Mouse (Mus musculus) heart, adult 9 months (tissue): Measurements from ENCODE around the gene Hsd17b11.
"Not testable (repeated sequence)": the region's sequence is repeated elsewhere in the genome, so short reads cannot be mapped to it uniquely, and the experiment has no call there.

Source experiments
- DNase-seq, 2 experiments: peaks; one replicate each; pipeline ENCODE4 v3.0.0; 2022; ENCODE audit warnings: low spot score in 2 of 2

Hsd17b11 gene

DNA sequence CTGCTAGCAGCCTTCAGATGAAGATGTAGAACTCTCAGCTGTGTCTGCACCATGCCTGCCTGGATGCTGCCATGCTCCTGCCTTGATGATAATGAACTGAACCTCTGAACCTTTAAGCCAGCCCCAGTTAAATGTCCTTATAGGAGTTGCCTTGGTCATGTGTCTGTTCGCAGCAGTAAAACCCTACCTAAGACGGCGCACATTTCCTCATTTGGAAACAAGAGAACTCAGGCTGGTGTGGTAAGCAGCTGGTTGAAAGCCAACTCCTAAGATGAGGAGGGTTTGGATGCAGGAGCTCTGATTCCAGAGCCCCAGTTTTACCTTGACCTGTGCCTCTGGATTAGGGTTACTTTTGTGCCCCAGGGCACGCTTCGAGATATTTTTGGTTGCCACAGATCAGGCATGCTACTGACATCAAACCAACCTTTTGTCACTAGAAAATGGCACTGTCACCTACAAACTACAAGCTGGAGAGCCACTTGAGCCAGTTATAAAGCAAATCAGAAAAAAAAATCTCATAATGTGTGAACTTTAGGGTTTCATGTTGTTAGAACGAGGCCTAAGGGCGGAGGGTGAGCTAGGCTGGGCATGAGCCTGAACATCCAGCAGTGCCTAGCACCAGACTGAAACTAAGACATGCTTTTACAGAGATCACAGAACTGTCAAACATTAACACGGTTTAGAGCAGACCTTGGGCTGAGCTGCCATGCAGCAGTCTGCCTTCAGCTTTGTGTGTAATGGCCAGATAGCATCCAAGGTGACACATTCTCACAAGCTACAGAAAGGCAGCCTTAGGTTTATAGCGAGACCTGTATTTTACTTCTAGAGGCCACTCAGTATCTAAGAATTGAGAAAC is 40.8 kb downstream of the Hsd17b11 start:
- DNase-seq = no peak

- DNase-seq = no peak
Observed at GRCm38 (mm10) chr5:103977907-103978570, 43.7 kb downstream of the Hsd17b11 start.

DNA sequence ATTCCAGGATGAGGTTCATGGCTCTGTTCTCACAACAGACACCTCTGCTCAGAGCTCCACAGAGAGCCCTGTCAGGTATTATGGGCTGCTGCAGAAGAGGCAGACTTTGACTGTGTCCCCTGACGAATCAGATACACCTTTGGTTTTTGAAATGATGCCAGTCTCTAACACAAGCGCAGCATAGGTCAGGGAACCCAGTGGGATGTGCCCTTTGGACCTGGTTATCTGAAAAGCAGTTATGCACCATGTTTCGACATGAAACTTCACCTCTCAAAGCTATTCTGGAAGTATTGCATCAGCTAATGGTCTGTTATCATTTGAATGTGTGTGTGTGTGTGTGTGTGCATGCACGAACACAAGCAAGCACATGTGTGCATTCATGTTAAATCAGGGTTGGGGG is 44.4 kb downstream of the Hsd17b11 start, which contains the start of gene Hsd17b13:
TSS of gene Hsd17b13 (minus strand) at position 114 of the 400 bp plus-strand sequence.
- no peak for DNase-seq

- no peak for DNase-seq
Observed at GRCm38 (mm10) chr5:103975736-103976135, 46.0 kb downstream of the Hsd17b11 start.

GRCm38 (mm10) chr5:103972801-103973200 is 48.9 kb downstream of the Hsd17b11 start:
- no peak for DNase-seq

- DNase-seq = no peak
Observed at GRCm38 (mm10) chr5:103972379-103972778, 49.3 kb downstream of the Hsd17b11 start.

GRCm38 (mm10) chr5:103971051-103971450 is 50.7 kb downstream of the Hsd17b11 start:
- DNase-seq = no peak

- no peak for DNase-seq
Observed at GRCm38 (mm10) chr5:103962935-103963429, 58.7 kb downstream of the Hsd17b11 start.

- no peak for DNase-seq
Observed at GRCm38 (mm10) chr5:103954638-103955037, 67.1 kb downstream of the Hsd17b11 start.

GRCm38 (mm10) chr5:103953135-103954083 is 68.3 kb downstream of the Hsd17b11 start:
- no peak for DNase-seq

- not testable (repeated sequence) for DNase-seq
Observed at GRCm38 (mm10) chr5:103950138-103950537, 71.6 kb downstream of the Hsd17b11 start.

DNA sequence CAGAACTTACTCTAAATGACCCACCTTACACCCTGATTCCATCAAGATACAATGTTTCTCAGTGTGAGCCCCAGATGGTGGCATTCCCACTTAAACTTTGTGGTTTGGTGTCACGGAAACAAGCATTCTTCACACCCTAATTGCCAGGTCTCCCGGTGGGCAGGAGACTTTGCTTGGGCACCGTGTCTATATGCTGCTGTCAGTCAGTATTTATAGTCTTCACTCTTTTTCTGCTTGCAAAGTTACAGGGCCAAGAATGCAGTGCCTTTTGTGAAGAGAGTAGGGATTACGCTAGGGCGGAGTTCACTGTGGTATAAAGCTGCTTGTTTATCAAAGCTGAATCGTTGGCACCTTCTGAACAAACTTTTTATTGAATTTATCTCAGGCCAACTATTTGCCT is 78.5 kb downstream of the Hsd17b11 start:
- no peak for DNase-seq

- DNase-seq = no peak
Observed at GRCm38 (mm10) chr5:103939856-103940255, 81.9 kb downstream of the Hsd17b11 start.
